Mouse (Mus musculus): ENCODE data around the gene Gpr135. TPM values are rescaled to one million over a fixed set of nuclear protein-coding genes. Genes with fewer than 3 reads are reported as not detected.

Gene Gpr135
- total and polyA plus RNA-seq, 2 experiments from 2014 or later: 10.8 to 16.5 TPM

DNA sequence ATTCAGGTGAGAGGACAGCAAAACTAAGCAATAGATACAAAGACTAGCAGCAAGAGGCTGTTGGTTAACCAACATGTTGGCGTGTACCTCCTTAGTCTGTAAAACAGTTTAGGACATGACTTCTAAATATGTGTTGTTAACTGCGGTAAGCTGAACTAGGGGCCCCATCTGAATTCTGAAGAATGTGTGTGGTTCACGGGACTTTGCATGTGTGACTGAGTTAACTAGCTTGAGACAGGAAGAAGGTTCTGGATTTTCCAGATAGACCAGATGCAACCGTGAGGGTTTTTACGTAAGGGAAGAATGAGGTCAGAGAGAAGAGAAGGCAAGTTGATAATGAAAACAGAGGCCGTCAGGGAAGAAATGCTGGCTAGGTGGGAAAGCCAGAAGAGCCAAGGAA, 33.9 kb downstream of the Gpr135 start:
- Histone ChIP-seq H3K4me3 (ENCODE audit: low read depth, low read length) (no peak overlapping the region), H3K36me3 (ENCODE audit: insufficient read depth) (no peaks in the 10 kb centered on the region), H3K9me3 (ENCODE audit: low read length) (no peaks in the 10 kb centered on the region), H3K4me1 (ENCODE audit: insufficient read depth) (no peaks in the 10 kb centered on the region), H3K27me3 (ENCODE audit: insufficient read depth, low read length) (no peaks in the 10 kb centered on the region), H3K27ac (ENCODE audit: low read depth, low read length) (no peak overlapping the region), H3K9ac (no peak overlapping the region), H3K4me2 (ENCODE audit: low read depth) (no peak overlapping the region)
- TF ChIP-seq CTCF (IDR thresholded peaks at IDR 0.05; ENCODE audit: low read depth): no peak
- ATAC-seq (no peak), DNase-seq (no peak)
- 91% methylated on average over 6 of the region's 6 CpGs for WGBS

DNA sequence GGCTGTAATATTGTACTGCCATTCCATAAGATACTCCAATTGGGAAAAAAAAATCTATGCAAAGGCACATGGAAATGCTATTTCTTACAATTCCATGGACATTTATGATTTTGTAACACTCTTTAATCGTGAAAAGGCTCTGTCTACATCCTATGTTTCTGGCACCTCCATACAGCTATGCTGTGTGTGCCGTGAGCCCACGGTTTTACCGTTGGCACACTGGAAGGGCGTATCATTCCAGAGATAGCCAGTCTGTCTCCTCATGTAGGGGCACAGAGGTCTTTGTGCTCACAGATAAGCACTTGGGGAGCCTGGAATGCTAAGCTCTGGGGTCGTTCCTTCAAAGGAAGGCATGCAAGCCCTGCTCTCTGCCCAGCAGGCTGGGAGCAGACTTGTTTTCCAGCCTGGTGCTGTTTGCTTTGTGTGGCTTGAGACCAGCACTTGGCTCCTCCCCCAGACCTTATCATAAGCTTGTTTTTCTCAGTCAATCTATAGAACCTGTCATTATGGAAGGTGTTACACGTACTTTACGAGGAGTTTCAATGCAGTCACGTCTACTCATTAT, 34.7 kb downstream of the Gpr135 start:
- ATAC-seq (no peak), DNase-seq (no peak)
- Histone ChIP-seq H3K4me3 (ENCODE audit: low read depth, low read length) (no peak overlapping the region), H3K4me2 (ENCODE audit: low read depth) (no peak overlapping the region), H3K9me3 (ENCODE audit: low read length) (no peaks in the 10 kb centered on the region), H3K9ac (no peak overlapping the region), H3K27ac (ENCODE audit: low read depth, low read length) (no peak overlapping the region), H3K36me3 (ENCODE audit: insufficient read depth) (no peaks in the 10 kb centered on the region), H3K4me1 (ENCODE audit: insufficient read depth) (no peaks in the 10 kb centered on the region), H3K27me3 (ENCODE audit: insufficient read depth, low read length) (no peaks in the 10 kb centered on the region)
- no peak for TF ChIP-seq CTCF (IDR thresholded peaks at IDR 0.05; ENCODE audit: low read depth)
- 64% methylated on average over 9 of the region's 9 CpGs for WGBS

DNA sequence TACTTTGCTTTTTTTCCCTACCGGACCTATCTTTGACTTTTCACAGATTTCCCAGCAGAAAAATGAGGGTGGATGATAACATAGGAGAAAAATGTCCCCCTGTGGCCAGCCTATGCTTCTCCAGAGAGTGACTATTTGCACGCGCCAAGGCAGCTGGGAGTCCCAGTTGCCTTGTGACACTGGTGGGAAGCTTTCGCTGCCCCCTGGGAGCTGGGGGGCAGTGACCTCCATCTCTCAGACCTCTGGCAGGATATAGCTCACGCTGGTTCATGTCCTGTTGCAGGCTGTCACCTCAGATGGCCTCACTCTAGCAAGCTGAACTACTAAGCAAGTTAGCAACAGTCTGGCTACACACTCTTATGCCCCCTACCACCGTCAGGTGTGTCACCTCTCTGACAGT, 39.1 kb downstream of the Gpr135 start:
- no peak for TF ChIP-seq CTCF (IDR thresholded peaks at IDR 0.05; ENCODE audit: low read depth)
- Histone ChIP-seq H3K36me3 (ENCODE audit: insufficient read depth) (no peaks in the 10 kb centered on the region), H3K27me3 (ENCODE audit: insufficient read depth, low read length) (no peaks in the 10 kb centered on the region), H3K4me1 (ENCODE audit: insufficient read depth) (no peaks in the 10 kb centered on the region), H3K4me3 (ENCODE audit: low read depth, low read length) (no peak overlapping the region), H3K9me3 (ENCODE audit: low read length) (no peaks in the 10 kb centered on the region), H3K27ac (ENCODE audit: low read depth, low read length) (no peak overlapping the region), H3K4me2 (ENCODE audit: low read depth) (no peak overlapping the region), H3K9ac (no peak overlapping the region)
- 94% methylated on average over 6 of the region's 6 CpGs for WGBS
- ATAC-seq: no peak
- no peak for DNase-seq

DNA sequence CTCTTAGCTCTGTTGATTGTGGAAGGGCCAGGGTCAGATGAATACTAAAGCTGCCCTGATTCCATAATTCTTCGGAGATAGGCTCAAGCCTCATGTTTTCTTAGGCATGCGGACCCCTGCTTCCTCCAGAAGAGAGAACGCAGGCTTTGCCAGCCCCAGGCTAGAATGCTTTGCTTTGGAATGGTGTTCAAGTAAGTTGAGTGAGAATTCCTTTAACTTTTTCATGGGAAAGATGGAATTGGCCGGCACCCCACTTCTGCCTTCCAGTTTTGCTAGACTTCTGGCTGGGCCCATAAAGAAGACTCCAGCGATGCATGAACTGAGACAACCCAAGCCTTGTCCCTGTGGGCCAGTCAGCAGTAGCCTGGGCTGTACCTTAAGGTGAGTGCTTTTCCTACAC, 39.8 kb downstream of the Gpr135 start:
- no peaks in the 10 kb centered on the region for H3K36me3 ChIP-seq (ENCODE audit: insufficient read depth)
- WGBS: 83% methylated on average over 5 of the region's 5 CpGs
- H3K9me3 ChIP-seq (ENCODE audit: low read length): no peaks in the 10 kb centered on the region

DNA sequence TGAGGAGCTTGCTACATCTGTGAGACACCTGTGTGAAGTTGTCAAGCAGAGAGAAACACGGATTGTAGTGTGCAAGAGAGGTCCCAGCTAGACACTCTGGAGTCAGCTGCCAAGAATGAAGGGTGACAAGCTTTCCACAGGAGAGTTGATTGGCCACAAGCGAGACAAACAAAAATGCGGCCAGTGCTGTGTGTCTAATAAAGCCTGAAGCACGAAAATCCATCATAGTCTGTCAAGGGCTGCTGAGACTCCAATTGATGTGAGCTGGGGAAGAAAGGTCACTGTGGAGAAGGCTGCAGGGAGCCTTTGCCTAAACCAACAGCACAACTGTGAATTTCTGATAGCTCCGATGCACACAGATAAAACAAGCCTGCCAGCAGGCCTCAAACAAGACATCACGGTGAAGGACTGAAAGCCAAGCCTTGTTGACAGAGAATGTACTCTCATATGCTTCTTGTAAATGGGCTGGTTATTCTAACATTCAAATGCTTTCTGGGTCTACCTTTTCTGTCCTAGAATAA, 45.6 kb downstream of the Gpr135 start:
- Histone ChIP-seq H3K4me1 (ENCODE audit: insufficient read depth) (no peaks in the 10 kb centered on the region), H3K9me3 (ENCODE audit: low read length) (no peaks in the 10 kb centered on the region), H3K36me3 (ENCODE audit: insufficient read depth) (no peaks in the 10 kb centered on the region), H3K27ac (ENCODE audit: low read depth, low read length) (no peak overlapping the region), H3K27me3 (ENCODE audit: insufficient read depth, low read length) (no peaks in the 10 kb centered on the region), H3K4me2 (ENCODE audit: low read depth) (no peak overlapping the region), H3K9ac (no peak overlapping the region), H3K4me3 (ENCODE audit: low read depth, low read length) (no peak overlapping the region)
- 50% methylated on average over 6 of the region's 6 CpGs for WGBS
- DNase-seq (no peak), ATAC-seq (no peak)
- TF ChIP-seq CTCF (IDR thresholded peaks at IDR 0.05; ENCODE audit: low read depth): no peak

More for the DNA sequence above, 39.8 kb downstream of the Gpr135 start:
- Histone ChIP-seq H3K4me1 (ENCODE audit: insufficient read depth) (no peaks in the 10 kb centered on the region), H3K27me3 (ENCODE audit: insufficient read depth, low read length) (no peaks in the 10 kb centered on the region), H3K27ac (ENCODE audit: low read depth, low read length) (no peak overlapping the region), H3K4me2 (ENCODE audit: low read depth) (no peak overlapping the region), H3K4me3 (ENCODE audit: low read depth, low read length) (no peak overlapping the region), H3K9ac (no peak overlapping the region)
- no peak for DNase-seq
- TF ChIP-seq CTCF (IDR thresholded peaks at IDR 0.05; ENCODE audit: low read depth): no peak
- ATAC-seq: no peak

DNA sequence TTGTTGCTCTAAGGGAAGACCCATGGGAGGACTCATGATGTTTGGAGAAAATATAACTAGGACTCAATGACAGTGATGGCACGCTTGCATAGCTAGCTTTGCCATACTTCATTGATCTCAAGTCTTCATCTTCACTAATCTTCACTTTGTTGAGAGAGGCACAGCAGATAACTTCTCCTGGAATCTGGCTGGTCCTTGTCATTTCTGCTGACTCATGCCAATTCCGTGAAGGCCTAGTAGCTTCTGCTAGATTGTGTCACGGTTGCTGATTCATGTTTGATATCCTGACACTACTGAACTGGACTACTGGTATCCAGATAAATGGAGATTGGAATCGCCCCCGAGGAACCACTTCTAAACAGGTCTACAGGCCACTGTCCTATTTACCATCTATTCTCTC, 47.4 kb downstream of the Gpr135 start:
- H3K36me3 ChIP-seq (ENCODE audit: insufficient read depth): no peaks in the 10 kb centered on the region
- ATAC-seq: no peak
- H3K9me3 ChIP-seq (ENCODE audit: low read length): no peaks in the 10 kb centered on the region
- H3K4me2 ChIP-seq (ENCODE audit: low read depth): no peak overlapping the region
- no peaks in the 10 kb centered on the region for H3K27me3 ChIP-seq (ENCODE audit: insufficient read depth, low read length)
- H3K4me3 ChIP-seq (ENCODE audit: low read depth, low read length): no peak overlapping the region
- DNase-seq: no peak
- no peak for TF ChIP-seq CTCF (IDR thresholded peaks at IDR 0.05; ENCODE audit: low read depth)
- no peak overlapping the region for H3K27ac ChIP-seq (ENCODE audit: low read depth, low read length)
- 95% methylated on average over 5 of the region's 5 CpGs for WGBS
- no peaks in the 10 kb centered on the region for H3K4me1 ChIP-seq (ENCODE audit: insufficient read depth)
- no peak overlapping the region for H3K9ac ChIP-seq

DNA sequence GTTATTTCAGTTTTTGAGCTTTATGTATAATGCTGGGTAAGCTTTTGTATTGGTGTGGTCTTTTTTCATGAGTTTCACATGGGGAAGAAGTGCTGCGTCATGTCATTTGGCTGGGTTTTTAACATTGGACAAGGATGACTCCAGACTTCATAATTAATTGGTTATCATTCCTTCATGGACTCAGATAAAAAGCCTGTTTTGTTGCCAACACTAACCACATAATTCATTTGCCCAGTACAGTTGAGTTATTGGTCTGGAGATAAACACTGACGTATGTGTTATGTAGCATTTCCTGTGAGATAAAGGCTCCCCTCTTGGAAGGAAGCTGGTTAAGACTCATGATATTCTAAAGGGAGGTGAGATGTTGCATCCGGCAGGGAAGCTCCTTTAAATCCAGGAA, 48.1 kb downstream of the Gpr135 start:
- H3K27me3 ChIP-seq (ENCODE audit: insufficient read depth, low read length): no peaks in the 10 kb centered on the region
- H3K4me2 ChIP-seq (ENCODE audit: low read depth): no peak overlapping the region
- 95% methylated on average over 3 of the region's 3 CpGs for WGBS
- H3K36me3 ChIP-seq (ENCODE audit: insufficient read depth): no peaks in the 10 kb centered on the region
- H3K27ac ChIP-seq (ENCODE audit: low read depth, low read length): no peak overlapping the region
- H3K9me3 ChIP-seq (ENCODE audit: low read length): no peaks in the 10 kb centered on the region
- no peak for TF ChIP-seq CTCF (IDR thresholded peaks at IDR 0.05; ENCODE audit: low read depth)
- H3K4me1 ChIP-seq (ENCODE audit: insufficient read depth): no peaks in the 10 kb centered on the region
- ATAC-seq (no peak), DNase-seq (no peak)
- H3K4me3 ChIP-seq (ENCODE audit: low read depth, low read length): no peak overlapping the region
- H3K9ac ChIP-seq: no peak overlapping the region
